Comparison of ENCODE assay signal across 10 mouse cellular contexts in the genomic region with DNA sequence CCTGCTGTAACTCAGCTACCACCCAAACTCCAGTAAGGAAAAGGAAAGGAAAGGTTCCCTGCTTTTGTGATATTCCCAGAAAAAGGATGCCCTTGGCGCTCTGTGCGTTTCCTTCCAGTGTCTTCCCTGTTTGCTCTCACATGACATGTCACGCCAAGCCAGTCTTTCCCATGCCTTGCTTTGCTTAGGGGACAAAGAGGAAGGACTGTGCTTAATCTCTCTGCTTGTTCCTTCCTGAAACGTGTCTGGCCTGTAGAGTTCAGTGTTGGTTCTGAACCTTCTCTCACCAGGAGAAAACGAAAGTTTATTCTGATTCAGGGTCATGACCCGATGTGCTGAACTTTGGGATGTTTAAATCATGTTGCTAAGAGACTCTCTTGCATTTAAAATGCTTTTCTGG. TPM values are rescaled to one million over a fixed set of nuclear protein-coding genes. Genes with fewer than 3 reads are reported as not detected.
DNase-seq lines count a peak whose midpoint lies in the region; ATAC-seq lines count a peak whose summit lies in the region.
"Had no signal": no experiment of that assay in that cellular context is flagged by ENCODE, and none has a peak within 500 bp of the region (broad histone marks: within the 10 kb centered on the region; RNA-seq: fewer than 3 reads in every experiment).

No protein-coding gene starts in this region.

- no peaks in the 10 kb centered on the region for H3K36me3 ChIP-seq in midbrain, embryonic 11.5 days (ENCODE audit: control insufficient read depth, insufficient read depth, low read length)
- H3K36me3 ChIP-seq in midbrain, embryonic 16.5 days (ENCODE audit: control insufficient read depth, insufficient read depth, low read length) = no peaks in the 10 kb centered on the region
- 0 out of 2 replicates have a peak, but pooled peaks cover 4% of the 10 kb centered on the region for H3K36me3 ChIP-seq in heart, embryonic 14.5 days (ENCODE audit: control insufficient read depth, insufficient read depth, low read length)
- no peaks in the 10 kb centered on the region for H3K36me3 ChIP-seq in liver, embryonic 12.5 days
- H3K36me3 ChIP-seq in forebrain, embryonic 15.5 days = no peaks in the 10 kb centered on the region
- H3K36me3 ChIP-seq: forebrain, embryonic 10.5 days; midbrain, embryonic 13.5 days had no signal

- peak; percentile 78 for DNase-seq in midbrain, embryonic 11.5 days (ENCODE audit: low spot score, missing footprints)
- no peak for DNase-seq in testis, postnatal 14 days (ENCODE audit: low spot score)
- no peak for DNase-seq in left cerebral cortex, adult 9 months (ENCODE audit: low spot score in 2 of 2)
- no peak for DNase-seq in urinary bladder, postnatal 14 days (ENCODE audit: low spot score)

- no peak for ATAC-seq in midbrain, embryonic 11.5 days (ENCODE audit: low FRiP score)
- ATAC-seq in midbrain, embryonic 16.5 days = no peak
- no peak for ATAC-seq in heart, embryonic 14.5 days (ENCODE audit: insufficient number of reproducible peaks, insufficient read depth, low FRiP score, low read depth)
- peak; percentile 30; the same call in 1 of the 2 replicates for ATAC-seq in liver, embryonic 12.5 days
- no peak for ATAC-seq in forebrain, embryonic 15.5 days (replicated peaks)
- ATAC-seq: midbrain, embryonic 13.5 days had no signal

- H3K27me3 ChIP-seq in midbrain, embryonic 11.5 days (ENCODE audit: control insufficient read depth, insufficient read depth, low read length) = no peaks in the 10 kb centered on the region
- H3K27me3 ChIP-seq in midbrain, embryonic 16.5 days (ENCODE audit: control insufficient read depth, insufficient read depth, low read depth, low read length) = no peaks in the 10 kb centered on the region
- no peaks in the 10 kb centered on the region for H3K27me3 ChIP-seq in heart, embryonic 14.5 days (ENCODE audit: control insufficient read depth, insufficient read depth, low read length)
- no peaks in the 10 kb centered on the region for H3K27me3 ChIP-seq in liver, embryonic 12.5 days (replicated peaks)
- no peaks in the 10 kb centered on the region for H3K27me3 ChIP-seq in forebrain, embryonic 15.5 days
- H3K27me3 ChIP-seq: midbrain, embryonic 13.5 days had no signal

- H3K9me3 ChIP-seq in midbrain, embryonic 11.5 days (ENCODE audit: control insufficient read depth, low read length) = no peaks in the 10 kb centered on the region
- H3K9me3 ChIP-seq in midbrain, embryonic 16.5 days (replicated peaks; ENCODE audit: control insufficient read depth, low read length, poor library complexity, severe bottlenecking) = no peaks in the 10 kb centered on the region
- H3K9me3 ChIP-seq in heart, embryonic 14.5 days (ENCODE audit: control insufficient read depth, low read length) = no peaks in the 10 kb centered on the region
- H3K9me3 ChIP-seq in liver, embryonic 12.5 days (replicated peaks) = no peaks in the 10 kb centered on the region
- no peaks in the 10 kb centered on the region for H3K9me3 ChIP-seq in forebrain, embryonic 15.5 days
- H3K9me3 ChIP-seq: forebrain, embryonic 10.5 days; midbrain, embryonic 13.5 days had no signal

- no peaks in the 10 kb centered on the region for H3K4me1 ChIP-seq in midbrain, embryonic 11.5 days (ENCODE audit: control insufficient read depth, insufficient read depth, low read length)
- H3K4me1 ChIP-seq in midbrain, embryonic 16.5 days (ENCODE audit: control insufficient read depth, insufficient read depth, low read length) = no peaks in the 10 kb centered on the region
- H3K4me1 ChIP-seq in heart, embryonic 14.5 days (ENCODE audit: control insufficient read depth in 2 of 2, insufficient read depth in 2 of 2, low read length in 2 of 2) = peaks cover 2 to 5% of the 10 kb centered on the region in 2 experiments; a peak in 1 of 4 replicates
- H3K4me1 ChIP-seq in liver, embryonic 12.5 days = peaks cover 6% of the 10 kb centered on the region; the same call in 1 of the 2 replicates
- no peaks in the 10 kb centered on the region for H3K4me1 ChIP-seq in forebrain, embryonic 15.5 days
- H3K4me1 ChIP-seq: forebrain, embryonic 10.5 days; midbrain, embryonic 13.5 days had no signal

- no peak overlapping the region for H3K27ac ChIP-seq in midbrain, embryonic 11.5 days (ENCODE audit: low read depth, low read length)
- H3K27ac ChIP-seq in midbrain, embryonic 16.5 days (ENCODE audit: low read length) = no peak overlapping the region
- H3K27ac ChIP-seq in heart, embryonic 14.5 days (replicated peaks in 1 of 2; ENCODE audit: control insufficient read depth in 1 of 2, insufficient read depth in 1 of 2, low read depth in 2 of 2, low read length in 2 of 2) = peak overlapping the region; percentile 44 to 51; a peak in 3 of 4 replicates
- H3K27ac ChIP-seq in liver, embryonic 12.5 days = peak overlapping the region; percentile 25; the same call in 1 of the 2 replicates
- H3K27ac ChIP-seq in forebrain, embryonic 15.5 days (replicated peaks) = no peak overlapping the region
- H3K27ac ChIP-seq: forebrain, embryonic 10.5 days; midbrain, embryonic 13.5 days had no signal

- H3K4me2 ChIP-seq in midbrain, embryonic 11.5 days = no peak overlapping the region
- no peak overlapping the region for H3K4me2 ChIP-seq in midbrain, embryonic 16.5 days (ENCODE audit: low read length)
- no peak overlapping the region for H3K4me2 ChIP-seq in heart, embryonic 14.5 days (ENCODE audit: low read length)
- no peak overlapping the region for H3K4me2 ChIP-seq in liver, embryonic 12.5 days
- H3K4me2 ChIP-seq in forebrain, embryonic 15.5 days (replicated peaks) = no peak overlapping the region
- H3K4me2 ChIP-seq: midbrain, embryonic 13.5 days had no signal

- H3K4me3 ChIP-seq in midbrain, embryonic 11.5 days (ENCODE audit: low read depth, low read length) = no peak overlapping the region
- no peak overlapping the region for H3K4me3 ChIP-seq in midbrain, embryonic 16.5 days (ENCODE audit: low read depth, low read length)
- no peak overlapping the region for H3K4me3 ChIP-seq in heart, embryonic 14.5 days (ENCODE audit: control insufficient read depth in 1 of 2, insufficient read depth in 1 of 2, low read depth in 1 of 2, low read length in 2 of 2)
- no peak overlapping the region for H3K4me3 ChIP-seq in liver, embryonic 12.5 days
- H3K4me3 ChIP-seq in forebrain, embryonic 15.5 days = no peak overlapping the region
- H3K4me3 ChIP-seq: forebrain, embryonic 10.5 days; midbrain, embryonic 13.5 days had no signal

- 52% methylated on average over 6 of the region's 6 CpGs for WGBS in midbrain, embryonic 11.5 days
- WGBS in midbrain, embryonic 16.5 days = 63% methylated on average over 6 of the region's 6 CpGs
- 52% methylated on average over 6 of the region's 6 CpGs for WGBS in heart, embryonic 14.5 days
- 23% methylated on average over 6 of the region's 6 CpGs for WGBS in liver, embryonic 12.5 days (ENCODE audit: insufficient replicate concordance)
- WGBS in forebrain, embryonic 15.5 days = 72% methylated on average over 6 of the region's 6 CpGs

- H3K9ac ChIP-seq in midbrain, embryonic 11.5 days (ENCODE audit: low read length) = no peak overlapping the region
- no peak overlapping the region for H3K9ac ChIP-seq in midbrain, embryonic 16.5 days (ENCODE audit: low read depth, low read length)
- no peak overlapping the region for H3K9ac ChIP-seq in heart, embryonic 14.5 days (ENCODE audit: low read length)
- no peak overlapping the region for H3K9ac ChIP-seq in liver, embryonic 12.5 days
- no peak overlapping the region for H3K9ac ChIP-seq in forebrain, embryonic 15.5 days (replicated peaks)
- H3K9ac ChIP-seq: midbrain, embryonic 13.5 days had no signal

RNA-seq across cellular contexts. Expression of a gene that starts 28.2 kb away (rescaled TPM):
- 7.0 and 9.2 TPM in 2 replicates for polyA plus RNA-seq in midbrain, embryonic 11.5 days (2014; fragmentation: Nextera tagmentation; extraction: Ambion mirVana)
- polyA plus RNA-seq in midbrain, embryonic 16.5 days (2015; fragmentation: Nextera tagmentation; extraction: Ambion mirVana) = 22.0 and 22.7 TPM in 2 replicates
- polyA plus RNA-seq in heart, embryonic 14.5 days (2014; fragmentation: Nextera tagmentation; extraction: Ambion mirVana) = 35.1 and 38.0 TPM in 2 replicates
- polyA plus RNA-seq in liver, embryonic 12.5 days (2016; fragmentation: Nextera tagmentation; extraction: Ambion mirVana) = 8.1 and 8.4 TPM in 2 replicates
- polyA plus RNA-seq in forebrain, embryonic 15.5 days (2015; fragmentation: Nextera tagmentation; extraction: Ambion mirVana) = 10.8 and 11.3 TPM in 2 replicates

RNA-seq across cellular contexts. Expression of a gene that starts 45.1 kb away (rescaled TPM):
- polyA plus RNA-seq in midbrain, embryonic 11.5 days (2014; fragmentation: Nextera tagmentation; extraction: Ambion mirVana) = 721 and 723 TPM in 2 replicates
- 320 and 367 TPM in 2 replicates for polyA plus RNA-seq in midbrain, embryonic 16.5 days (2015; fragmentation: Nextera tagmentation; extraction: Ambion mirVana)
- polyA plus RNA-seq in heart, embryonic 14.5 days (2014; fragmentation: Nextera tagmentation; extraction: Ambion mirVana) = 485 and 531 TPM in 2 replicates
- 704 and 734 TPM in 2 replicates for polyA plus RNA-seq in liver, embryonic 12.5 days (2016; fragmentation: Nextera tagmentation; extraction: Ambion mirVana)
- 414 and 432 TPM in 2 replicates for polyA plus RNA-seq in forebrain, embryonic 15.5 days (2015; fragmentation: Nextera tagmentation; extraction: Ambion mirVana)

Comparison
In these comparisons a context has a peak if more than half of its experiments do, and no peak if none do; other contexts are left out.
1. H3K27ac ChIP-seq: peak in heart, embryonic 14.5 days (2 of 2) and liver, embryonic 12.5 days (single experiment); none in midbrain, embryonic 11.5 days (single experiment), midbrain, embryonic 16.5 days (single experiment) and forebrain, embryonic 15.5 days (single experiment).